Mouse (Mus musculus) c-Kit-positive CD71-positive TER-119-positive erythroid progenitor cells, embryonic 14.5 days (primary cell): ENCODE measurements at regions not wholly inside any gene's neighbourhood (a gene's known extent, or its start where the extent isn't known, plus 50 kb on each side); places are given as distances from the start of the nearest gene placed in this dataset.

Experiments used
- DNase-seq: peaks from one replicate; pipeline ENCODE4 v3.0.0-alpha.2; 2013; ENCODE audit warnings: low spot score

DNA sequence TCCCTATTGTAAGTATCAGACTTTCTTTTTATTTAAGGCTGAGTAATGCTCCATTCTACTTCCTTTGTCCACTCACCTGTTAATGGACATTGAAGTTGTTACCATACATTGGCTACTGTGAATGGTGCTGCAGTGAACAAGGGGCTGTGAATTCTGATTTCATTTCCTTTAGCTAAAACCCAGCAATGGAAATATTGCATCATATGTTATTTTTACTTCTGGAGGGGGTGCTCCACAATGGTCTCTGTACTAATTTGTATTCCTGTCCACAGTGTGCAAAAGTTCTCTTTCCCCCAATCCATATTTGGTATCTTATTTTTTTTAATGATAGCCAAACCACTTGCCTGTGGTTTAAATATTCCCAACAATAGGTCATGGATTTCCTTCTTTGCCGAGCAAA is 137.0 kb downstream of the Pax1 start:
- DNase-seq: no peak

DNA sequence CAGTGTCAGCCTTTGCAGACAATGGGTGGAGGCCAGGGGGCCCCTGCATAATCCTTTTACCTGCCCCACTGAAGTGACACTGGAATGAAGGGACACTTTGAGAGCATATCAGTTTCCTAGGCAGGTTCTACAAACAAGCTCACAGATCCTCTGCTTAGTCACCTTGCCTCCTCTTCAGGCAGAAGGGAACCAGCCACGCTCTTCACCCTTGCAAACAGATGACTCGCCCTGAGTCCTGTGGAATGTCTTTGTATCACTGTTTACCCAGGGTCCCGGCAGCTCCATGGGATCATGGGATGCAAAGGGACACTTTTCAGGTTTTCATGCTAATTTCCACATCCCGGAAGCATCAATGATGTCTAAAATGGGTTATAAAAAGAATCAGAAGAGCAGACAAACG is 94.2 kb downstream of the Pax1 start:
- DNase-seq: no peak

DNA sequence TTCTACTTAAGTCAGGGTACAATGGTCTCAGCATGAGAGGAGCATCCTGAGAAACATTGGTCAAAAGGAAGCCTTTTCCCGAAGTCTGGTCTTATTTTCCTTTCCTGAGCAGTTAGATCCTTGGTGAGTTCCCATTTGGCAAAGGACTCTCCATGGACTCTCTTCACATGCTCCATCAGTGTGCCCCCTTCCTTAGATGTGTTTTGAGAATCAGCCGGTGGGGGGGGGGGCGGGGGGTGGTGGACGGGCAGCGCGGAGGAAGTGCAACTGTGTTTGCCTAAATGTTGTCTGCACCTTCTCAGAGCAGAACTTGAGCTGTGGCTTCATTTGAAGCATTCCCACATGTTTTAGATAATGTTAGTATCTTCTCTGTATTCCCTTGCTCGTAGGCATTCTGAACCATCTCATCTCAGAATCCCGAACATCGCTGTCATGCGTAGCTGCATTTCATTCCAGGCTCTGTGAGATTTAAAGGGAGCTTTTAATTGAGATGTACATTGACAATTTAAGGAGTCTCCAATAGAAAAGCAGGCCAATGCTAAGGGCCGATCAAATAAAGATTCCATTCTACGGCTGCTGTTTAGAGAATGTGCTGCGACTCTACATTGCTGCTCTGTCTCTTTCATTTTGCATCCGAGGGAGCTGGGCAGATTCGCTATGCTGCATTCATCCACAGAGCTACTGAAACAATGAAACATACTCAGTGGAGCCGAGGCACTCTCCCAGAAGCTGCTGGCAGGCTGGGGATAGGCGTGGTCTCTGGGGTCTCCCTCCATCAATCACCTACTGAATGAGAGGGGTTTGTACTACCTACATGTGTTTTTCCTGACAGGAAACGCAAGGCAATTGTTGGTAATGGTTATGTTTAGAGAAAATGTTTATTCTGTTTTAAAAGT is 92.9 kb downstream of the Pax1 start:
- no peak for DNase-seq
